Mouse (Mus musculus) thymus, adult 2 months (tissue): ENCODE measurements around the gene Stfa3.

Source experiments
- CTCF ChIP-seq: fragments of 200-500 bp; IDR thresholded peaks from 2 replicates; pipeline ENCODE4 v1.5.1; 2012; ENCODE audit warnings: mild to moderate bottlenecking, control low read depth, low read length, moderate library complexity, borderline replicate concordance; ENCODE audit not compliant: control insufficient read depth, poor library complexity, insufficient read depth; ENCODE audit errors: extremely low read depth
- POLR2A ChIP-seq: fragments of 200-500 bp; IDR thresholded peaks from 2 replicates; pipeline ENCODE4 v1.6.1; 2012; ENCODE audit warnings: mild to moderate bottlenecking, low read length, control low read depth, moderate library complexity; ENCODE audit not compliant: control insufficient read depth, poor library complexity, insufficient read depth; ENCODE audit errors: extremely low read depth

DNA sequence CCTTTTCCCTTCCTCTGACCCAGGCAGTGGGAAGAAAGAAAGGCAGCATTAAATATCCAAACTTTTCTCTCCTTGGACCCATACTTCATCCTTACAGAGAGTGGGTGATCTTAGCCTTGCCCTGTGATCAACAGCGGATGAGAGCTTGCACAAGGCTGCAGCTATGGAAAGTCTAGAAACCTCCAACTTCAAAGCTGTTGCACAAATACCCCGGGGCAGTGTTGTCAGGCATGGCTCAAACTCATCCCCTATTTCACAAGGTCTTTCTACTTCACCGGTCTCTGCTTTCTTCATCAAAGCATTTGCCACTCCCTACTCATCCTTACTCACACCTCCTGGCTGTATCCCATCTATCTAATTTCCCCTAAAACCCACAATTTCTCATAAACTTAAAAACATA, 10.2 kb upstream of the Stfa3 start:
- TF ChIP-seq CTCF (no peak), POLR2A (no peak)
